Mouse (Mus musculus) adrenal gland, postnatal 10 days (tissue): ENCODE results near the gene Adal. TPM values are rescaled to one million over a fixed set of nuclear protein-coding genes. Genes with fewer than 3 reads are reported as not detected.
"Not testable (repeated sequence)": the region's sequence is repeated elsewhere in the genome, so short reads cannot be mapped to it uniquely, and the experiment has no call there.

Experiments used
- DNase-seq: peaks from one replicate; pipeline ENCODE4 v3.0.0; 2021; ENCODE audit warnings: mixed read lengths
- long read RNA-seq, 2 experiments: library from polyadenylated mRNA; stranded (forward); transcript quantifications; one replicate each; pipeline ENCODE4 v2.0.0; 2021
- total RNA-seq, 2 experiments: library from RNA; stranded (reverse); gene quantifications; 2 replicates each; pipeline ENCODE4 v1.2.3; 2021

Adal gene
- 10 to 100 TPM; 14.5 to 15.4 TPM for total RNA-seq
- long read RNA-seq, experiment 1, partial matches to known transcripts, result 1 of 9 reads
- long read RNA-seq, experiment 1, other reads (novel, unspliced or antisense), result 6 of 9 reads
- long read RNA-seq, experiment 2, partial matches to known transcripts, result 1 of 8 reads
- long read RNA-seq, experiment 2, other reads (novel, unspliced or antisense), result 6 of 8 reads

GRCm38 (mm10) chr2:121140018-121140882 lies at the start of gene Adal, which contains the start of gene Lcmt2:
Gene Adal, plus strand, starts transcription at chr2:121140428.
Gene Lcmt2, minus strand, starts transcription at chr2:121140653.
- peak; percentile 92 for DNase-seq

- DNase-seq, result peak; percentile 75
These were observed 38.2 kb upstream of the Adal start for GRCm38 (mm10) chr2:121102051-121102450.

DNA sequence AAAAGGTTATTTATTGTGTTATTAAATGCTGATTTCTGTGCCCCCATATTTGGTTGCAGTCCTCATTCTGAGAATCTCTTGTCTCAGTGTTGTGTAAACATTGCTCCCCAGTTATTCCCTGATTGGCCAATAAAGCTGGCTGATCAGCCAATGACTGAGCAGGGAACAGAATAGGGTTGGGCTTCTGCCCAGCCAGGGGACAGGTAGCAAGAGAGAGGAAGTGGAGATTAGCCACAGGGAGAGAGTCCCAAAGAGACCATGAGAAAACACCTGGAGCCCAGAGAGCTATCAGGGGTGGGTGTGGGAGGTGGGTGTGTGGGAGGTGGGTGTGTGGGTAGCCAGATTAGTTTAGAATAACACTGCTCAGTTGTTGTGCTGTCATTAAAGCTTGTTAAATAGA lies 34.3 kb upstream of the Adal start:
- no peak for DNase-seq

DNA sequence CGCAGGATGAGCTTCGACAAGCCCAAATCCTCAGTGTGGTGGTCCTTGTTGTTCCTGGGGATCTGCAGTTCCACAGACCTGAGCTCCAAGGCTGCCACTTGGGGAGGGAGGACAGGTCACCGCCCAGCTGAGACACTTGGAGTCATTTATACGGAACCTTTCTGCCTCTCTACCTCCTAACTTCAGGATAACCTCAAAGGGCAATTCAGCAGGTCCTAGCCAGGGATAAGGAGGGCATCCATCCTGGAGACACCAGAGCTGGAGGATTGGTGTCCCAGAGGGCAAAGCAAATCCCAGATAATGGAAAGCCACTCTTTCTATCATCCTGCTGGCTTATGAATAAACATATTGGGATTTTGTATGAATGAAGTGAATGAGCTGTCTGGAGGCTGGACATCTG lies 30.5 kb upstream of the Adal start, which contains the start of gene Tgm7:
TSS of gene Tgm7 (minus strand) at position 101 of the 400 bp plus-strand sequence.
- no peak for DNase-seq

- DNase-seq, result no peak
These were observed 24.8 kb upstream of the Adal start for GRCm38 (mm10) chr2:121115418-121115817.

- no peak for DNase-seq
These were observed 21.0 kb upstream of the Adal start for GRCm38 (mm10) chr2:121119260-121119659.

GRCm38 (mm10) chr2:121126302-121126701 lies 13.9 kb upstream of the Adal start:
- DNase-seq, result not testable (repeated sequence)

GRCm38 (mm10) chr2:121127536-121127935 lies 12.7 kb upstream of the Adal start:
- no peak for DNase-seq

DNA sequence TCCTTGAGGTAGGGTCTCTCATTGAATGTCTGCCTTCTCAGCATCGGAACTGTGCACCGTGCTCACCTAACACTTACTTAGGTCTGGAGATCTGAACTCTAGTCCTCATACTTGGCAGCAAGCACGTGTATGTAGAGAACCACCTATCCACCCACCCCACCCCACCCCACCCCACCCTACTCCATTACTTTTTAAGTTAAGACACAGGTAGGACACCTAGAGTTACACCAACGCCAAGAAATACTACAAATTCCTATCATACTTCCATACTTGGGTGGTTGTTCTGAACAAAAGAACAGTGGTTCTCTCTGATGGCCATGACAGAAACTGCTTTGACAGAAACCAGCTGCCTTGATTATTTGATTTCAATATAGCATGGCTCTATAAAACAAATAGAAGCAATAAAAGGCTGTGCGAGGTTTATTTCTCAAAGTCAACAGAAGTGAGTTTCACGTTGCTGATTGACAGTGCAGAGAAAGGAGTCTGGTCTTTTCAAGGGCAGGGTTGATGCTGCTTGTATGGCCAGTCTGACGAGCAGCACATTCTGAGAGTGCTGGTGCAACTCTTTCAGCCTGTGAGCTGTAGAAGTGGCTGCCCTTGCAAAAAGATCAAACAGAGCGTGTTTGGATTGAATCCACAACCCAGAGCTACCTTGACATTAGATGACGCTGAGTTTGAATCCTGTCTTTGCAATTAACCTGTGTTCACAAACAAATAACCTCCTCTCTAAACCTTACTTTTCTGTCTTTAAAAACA lies 11.2 kb upstream of the Adal start:
- peak; percentile 27 for DNase-seq

GRCm38 (mm10) chr2:121132822-121133221 lies 7.4 kb upstream of the Adal start:
- DNase-seq, result no peak

DNA sequence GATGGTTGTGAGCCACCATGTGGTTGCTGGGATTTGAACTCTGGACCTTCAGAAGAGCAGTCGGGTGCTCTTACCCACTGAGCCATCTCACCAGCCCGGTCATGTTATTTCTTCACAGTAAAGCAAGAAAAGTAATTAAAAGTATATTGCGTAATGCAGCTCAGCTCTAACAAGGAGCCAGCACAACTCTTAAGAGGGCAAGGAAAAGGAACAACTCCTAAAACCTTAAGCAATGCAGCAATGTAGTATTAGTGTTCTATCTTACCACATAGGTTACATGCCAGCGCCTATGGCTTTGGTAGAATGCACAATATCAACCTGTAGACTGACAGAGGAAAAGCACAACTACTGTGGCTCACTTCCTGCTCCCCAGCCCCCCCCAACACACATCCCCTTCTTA lies 2.9 kb upstream of the Adal start:
- no peak for DNase-seq

DNA sequence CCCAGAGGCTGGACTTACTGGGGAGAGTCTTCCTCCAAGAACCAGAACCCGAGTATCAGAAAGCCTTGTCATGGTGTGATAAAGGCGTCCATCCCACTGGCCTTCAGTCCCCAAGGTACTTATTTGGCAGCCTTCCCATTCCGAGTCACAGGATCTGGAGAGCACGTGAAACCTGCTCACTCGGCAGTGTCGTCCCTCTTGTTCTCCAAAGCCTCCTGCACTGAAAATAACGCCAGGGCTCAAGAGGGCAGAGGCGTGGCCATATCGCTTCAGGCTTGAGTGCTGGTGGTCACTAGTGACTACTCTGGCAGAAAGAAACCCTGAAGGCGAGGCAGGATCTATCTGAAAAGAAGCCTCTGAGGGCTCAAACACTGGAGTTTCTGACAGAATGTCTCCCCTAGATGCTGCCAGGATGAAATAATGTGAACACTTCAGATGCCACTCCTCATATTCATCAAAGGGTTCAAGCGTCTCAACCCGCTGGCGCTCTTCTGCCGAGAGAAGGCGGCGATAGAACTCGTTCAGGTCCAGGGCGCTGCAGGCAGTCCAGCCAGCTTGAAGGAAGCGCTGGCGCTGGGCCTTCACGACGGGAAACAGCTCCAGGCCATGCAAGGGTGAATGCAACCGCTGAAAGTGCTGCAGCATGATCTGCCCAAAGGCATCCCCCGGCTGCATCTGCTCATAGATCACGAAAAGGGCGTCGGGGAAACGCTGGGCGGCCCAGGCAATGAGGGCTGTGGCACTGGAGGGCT lies 786 bp upstream of the Adal start:
- DNase-seq, result peak; percentile 66

DNA sequence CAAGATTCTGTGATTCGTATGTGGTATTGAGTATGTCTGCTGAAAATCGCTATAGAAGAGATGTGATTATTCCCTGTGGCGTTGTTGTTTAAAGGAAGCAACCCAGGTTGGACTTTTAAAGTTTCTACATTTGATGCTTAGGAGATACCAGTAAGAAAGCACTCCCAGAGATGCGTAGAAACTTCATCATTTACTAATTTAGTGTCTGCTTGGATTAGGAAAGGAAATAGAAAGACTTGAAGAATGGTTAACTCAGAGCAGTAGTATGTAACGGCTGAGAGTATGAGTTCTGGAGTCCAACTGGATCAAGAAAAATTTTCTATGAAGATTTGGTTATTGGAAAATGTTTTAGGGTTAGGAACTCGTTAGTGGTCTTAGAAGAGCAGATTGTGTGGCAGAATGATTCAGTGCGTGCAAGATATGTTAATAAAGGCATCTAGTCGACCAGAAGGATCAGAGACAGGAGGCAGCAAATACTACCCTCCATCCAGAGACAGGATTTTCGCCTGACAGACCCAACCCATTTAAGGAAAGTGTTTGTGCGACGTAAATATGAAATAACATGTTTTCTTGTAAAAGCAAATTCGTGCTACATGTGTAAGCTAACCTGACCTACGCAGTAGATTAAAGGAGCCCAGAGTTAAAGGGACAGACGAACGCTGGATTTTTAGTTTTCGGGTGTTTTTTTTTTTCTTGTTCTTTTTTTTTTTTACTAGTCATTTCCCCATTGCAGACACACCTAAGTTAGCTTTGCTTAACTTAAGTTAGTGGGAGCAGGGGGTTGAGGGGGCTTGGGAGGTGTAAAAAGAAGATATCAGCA lies 1.2 kb downstream of the Adal start:
- DNase-seq, result no peak

GRCm38 (mm10) chr2:121142415-121142814 lies 2.2 kb downstream of the Adal start:
- no peak for DNase-seq

GRCm38 (mm10) chr2:121149679-121150078 lies 9.5 kb downstream of the Adal start:
- DNase-seq, result no peak

- DNase-seq, result no peak
These were observed 12.9 kb downstream of the Adal start for GRCm38 (mm10) chr2:121153100-121153499.

DNA sequence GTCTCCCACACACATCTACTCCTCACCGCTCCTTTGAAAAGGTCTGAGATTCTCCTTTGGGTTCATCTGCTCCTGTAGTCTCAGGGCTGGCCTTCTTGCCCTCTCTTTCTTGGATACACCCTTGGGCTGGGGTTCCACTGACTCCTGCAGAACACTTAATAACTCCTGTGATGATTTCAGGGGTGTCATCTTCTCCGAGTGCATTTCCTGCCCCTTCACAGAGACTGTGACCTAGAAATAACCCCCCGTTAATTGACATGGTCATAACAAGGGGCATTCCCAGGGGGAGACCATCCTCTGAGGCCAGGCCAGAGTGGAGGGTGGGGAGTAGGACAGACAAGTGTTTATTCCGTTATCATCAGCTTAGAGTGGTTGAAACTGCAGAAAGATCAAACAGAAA lies 28.9 kb downstream of the Adal start:
- no peak for DNase-seq

- DNase-seq, result peak; percentile 64
These were observed 29.7 kb downstream of the Adal start for GRCm38 (mm10) chr2:121169902-121170301.

- peak; percentile 65 for DNase-seq
These were observed 30.3 kb downstream of the Adal start, which contains the start of gene Tubgcp4 for GRCm38 (mm10) chr2:121170481-121170971. Gene Tubgcp4, plus strand, starts transcription at chr2:121170654.

- DNase-seq, result peak; percentile 94
These were observed 30.9 kb downstream of the Adal start, which contains the start of gene Zscan29 for GRCm38 (mm10) chr2:121170980-121171742. Gene Zscan29, minus strand, starts transcription at chr2:121171125.
